Mouse (Mus musculus) layer of hippocampus, postnatal 10 days (tissue): ENCODE measurements around the gene Prkar1b. TPM values are rescaled to one million over a fixed set of nuclear protein-coding genes. Genes with fewer than 3 reads are reported as not detected.
A peak's percentile ranks its signal among the peaks of the same experiment; 100 is the strongest.

Experiments used
- DNase-seq, 2 experiments: peaks; one replicate each; pipeline ENCODE4 v3.0.0; 2021; ENCODE audit warnings: low spot score in 2 of 2
- total RNA-seq, 2 experiments: library from RNA; stranded (reverse); gene quantifications; 2 replicates each; pipeline ENCODE4 v1.2.3; 2021

The Prkar1b gene
- total RNA-seq, 2 experiments from 2014 or later: 404 to 409 TPM

- DNase-seq: peak in 1 of 2 experiments; percentile 30
These were observed 142.5 kb downstream of the Prkar1b start for GRCm38 (mm10) chr5:139007141-139007775.

GRCm38 (mm10) chr5:139004588-139004987, 145.2 kb downstream of the Prkar1b start:
- no peak for DNase-seq

- DNase-seq: no peak
These were observed 150.1 kb downstream of the Prkar1b start for GRCm38 (mm10) chr5:138999716-139000115.

- peak; percentile 25 to 35 for DNase-seq
These were observed 151.7 kb downstream of the Prkar1b start for GRCm38 (mm10) chr5:138997936-138998580.

GRCm38 (mm10) chr5:138997171-138997788, 152.5 kb downstream of the Prkar1b start, which contains the start of gene Pdgfa:
Gene Pdgfa, minus strand, starts transcription at chr5:138997370.
- peak; percentile 49 to 55 for DNase-seq

- DNase-seq: peak; percentile 57 to 61
These were observed 153.3 kb downstream of the Prkar1b start for GRCm38 (mm10) chr5:138996322-138997073.

- DNase-seq: peak; percentile 66 to 77
These were observed 154.0 kb downstream of the Prkar1b start for GRCm38 (mm10) chr5:138995721-138996311.

GRCm38 (mm10) chr5:138994786-138995720, 154.7 kb downstream of the Prkar1b start:
- peak; percentile 65 to 77 for DNase-seq

GRCm38 (mm10) chr5:138994108-138994785, 155.6 kb downstream of the Prkar1b start:
- peak; percentile 28 to 37 for DNase-seq

- peak in 1 of 2 experiments; percentile 33 for DNase-seq
These were observed 156.3 kb downstream of the Prkar1b start for GRCm38 (mm10) chr5:138993371-138994107.

- no peak for DNase-seq
These were observed 157.0 kb downstream of the Prkar1b start for GRCm38 (mm10) chr5:138992611-138993370.

GRCm38 (mm10) chr5:138991734-138992133, 158.1 kb downstream of the Prkar1b start:
- DNase-seq: no peak

- no peak for DNase-seq
These were observed 159.0 kb downstream of the Prkar1b start for GRCm38 (mm10) chr5:138990659-138991380.

- DNase-seq: no peak
These were observed 160.2 kb downstream of the Prkar1b start for GRCm38 (mm10) chr5:138989567-138989966.

- peak in 1 of 2 experiments; percentile 49 for DNase-seq
These were observed 161.0 kb downstream of the Prkar1b start for GRCm38 (mm10) chr5:138988764-138989163.

- no peak for DNase-seq
These were observed 161.8 kb downstream of the Prkar1b start for GRCm38 (mm10) chr5:138987994-138988393.

GRCm38 (mm10) chr5:138981921-138982320, 167.9 kb downstream of the Prkar1b start:
- DNase-seq: no peak
